Mouse (Mus musculus) common myeloid progenitor, adult 5-6 weeks (primary cell): ENCODE results near the gene Mdm4. TPM values are rescaled to one million over a fixed set of nuclear protein-coding genes. Genes with fewer than 3 reads are reported as not detected.

Source experiments
- ATAC-seq: replicated peaks from 2 replicates; pipeline ENCODE4 v1.8.0; 2016; ENCODE audit warnings: low read depth, mild to moderate bottlenecking, moderate TSS enrichment, inconsistent platforms; ENCODE audit not compliant: poor library complexity, severe bottlenecking
- total RNA-seq: library from RNA; stranded (forward); fragments of 200-1000, 187-1606 nt; gene quantifications from 2 replicates; pipeline ENCODE4 v1.2.3, GENCODE M21; 2017

The Mdm4 gene
- total RNA-seq, 1 experiment from 2014 or later = 113 TPM

DNA sequence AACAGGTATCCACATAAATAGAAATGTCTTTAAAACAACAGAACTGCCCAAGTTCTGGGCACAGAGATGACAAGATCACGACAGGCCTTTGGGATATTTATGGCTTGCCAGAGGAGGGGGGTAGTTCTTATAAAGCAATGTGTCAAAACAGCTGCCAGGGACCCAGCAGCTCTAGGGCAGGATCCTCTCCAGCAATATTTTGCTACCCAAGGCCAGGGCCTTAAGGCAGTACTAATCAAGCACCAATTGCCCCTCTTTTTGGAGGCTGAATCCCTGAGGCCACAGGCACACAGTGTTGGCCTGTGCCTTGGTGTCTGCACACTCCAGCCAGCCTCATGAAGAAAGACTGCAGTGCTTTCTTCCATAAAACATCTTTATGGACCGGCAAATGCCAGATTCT lies 66.3 kb downstream of the Mdm4 start:
- no peak for ATAC-seq

GRCm38 (mm10) chr1:132961751-132962150 lies 68.6 kb downstream of the Mdm4 start:
- no peak for ATAC-seq

DNA sequence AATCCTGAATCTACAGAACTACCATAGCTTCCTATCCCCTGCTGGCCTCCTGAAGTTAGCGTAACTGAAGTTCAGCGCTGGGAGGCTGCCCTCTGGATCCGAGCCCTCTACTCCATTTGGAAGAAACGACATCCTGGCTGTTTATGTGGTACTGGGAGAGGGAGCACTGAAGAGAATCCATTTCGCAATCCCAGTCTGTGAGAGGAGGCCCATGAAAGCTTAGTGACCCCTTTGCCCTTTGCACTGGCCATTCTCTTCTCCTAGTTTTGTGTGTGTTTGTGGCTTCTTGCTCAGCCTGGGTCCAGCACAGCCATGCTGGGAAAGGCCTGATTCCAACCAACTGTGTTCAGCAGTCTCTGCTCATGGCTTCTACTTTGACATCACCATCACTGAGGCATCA lies 73.6 kb downstream of the Mdm4 start:
- no peak for ATAC-seq

DNA sequence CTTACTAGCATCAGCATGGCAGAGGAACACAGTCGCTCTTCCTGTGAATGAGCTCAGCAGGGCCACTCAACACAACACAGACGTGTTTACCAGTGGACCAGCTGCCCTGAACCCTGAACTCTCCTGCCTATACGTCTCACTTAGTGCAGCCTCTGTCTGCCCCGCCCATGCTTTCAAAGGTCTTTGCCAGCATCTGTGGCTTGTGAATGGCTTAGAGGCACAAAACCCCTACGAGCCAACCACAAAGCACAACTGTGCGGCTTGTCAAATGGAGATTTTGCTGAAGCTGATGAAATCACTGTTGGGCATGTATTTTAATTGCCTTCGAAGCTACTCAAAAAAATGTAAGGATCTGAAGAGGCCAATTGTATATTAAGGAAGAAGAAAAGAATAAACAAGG lies 82.5 kb downstream of the Mdm4 start:
- no peak for ATAC-seq

GRCm38 (mm10) chr1:132945826-132946225 lies 84.5 kb downstream of the Mdm4 start:
- no peak for ATAC-seq

DNA sequence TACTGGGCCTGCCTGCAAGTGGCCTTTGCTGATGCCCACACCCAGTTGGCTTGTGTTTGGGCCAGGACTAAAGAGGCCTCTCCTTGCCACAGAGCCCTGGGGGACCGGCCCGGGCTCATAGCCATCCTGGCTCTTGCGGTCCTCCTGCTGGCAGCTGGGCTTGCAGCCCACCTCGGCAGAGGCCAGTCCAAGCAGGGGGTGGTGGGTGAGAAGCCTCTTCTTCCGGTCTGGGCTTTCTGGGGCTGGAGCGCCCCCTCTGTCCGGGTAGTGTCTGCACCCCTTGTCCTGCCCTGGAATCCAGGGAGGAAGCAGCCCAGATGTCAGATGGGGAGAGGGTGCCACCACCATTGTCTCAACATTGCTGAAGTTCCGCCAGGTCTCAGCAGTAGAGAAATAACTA lies 91.4 kb downstream of the Mdm4 start:
- ATAC-seq = no peak

DNA sequence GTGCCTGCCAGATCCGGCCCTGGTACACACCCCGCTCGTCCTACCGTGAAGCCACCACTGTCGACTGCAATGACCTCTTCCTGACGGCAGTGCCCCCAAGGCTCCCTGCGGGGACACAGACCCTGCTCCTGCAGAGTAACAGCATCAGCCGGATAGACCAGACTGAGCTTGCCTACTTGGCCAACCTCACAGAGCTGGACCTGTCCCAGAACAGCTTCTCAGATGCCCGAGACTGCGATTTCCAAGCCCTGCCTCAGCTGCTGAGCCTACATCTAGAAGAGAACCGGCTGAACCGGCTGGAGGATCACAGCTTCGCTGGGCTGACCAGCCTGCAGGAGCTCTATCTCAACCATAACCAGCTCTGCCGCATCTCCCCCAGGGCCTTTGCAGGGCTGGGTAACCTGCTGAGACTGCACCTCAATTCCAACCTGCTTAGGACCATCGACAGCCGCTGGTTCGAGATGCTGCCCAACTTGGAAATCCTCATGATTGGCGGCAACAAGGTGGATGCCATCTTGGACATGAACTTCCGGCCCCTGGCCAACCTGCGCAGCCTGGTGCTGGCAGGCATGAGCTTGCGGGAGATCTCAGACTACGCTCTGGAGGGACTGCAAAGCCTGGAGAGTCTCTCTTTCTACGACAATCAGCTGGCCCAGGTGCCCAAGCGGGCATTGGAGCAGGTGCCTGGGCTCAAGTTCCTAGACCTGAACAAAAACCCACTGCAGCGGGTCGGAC lies 92.9 kb downstream of the Mdm4 start:
- no peak for ATAC-seq

GRCm38 (mm10) chr1:132934856-132935255 lies 95.5 kb downstream of the Mdm4 start:
- no peak for ATAC-seq

DNA sequence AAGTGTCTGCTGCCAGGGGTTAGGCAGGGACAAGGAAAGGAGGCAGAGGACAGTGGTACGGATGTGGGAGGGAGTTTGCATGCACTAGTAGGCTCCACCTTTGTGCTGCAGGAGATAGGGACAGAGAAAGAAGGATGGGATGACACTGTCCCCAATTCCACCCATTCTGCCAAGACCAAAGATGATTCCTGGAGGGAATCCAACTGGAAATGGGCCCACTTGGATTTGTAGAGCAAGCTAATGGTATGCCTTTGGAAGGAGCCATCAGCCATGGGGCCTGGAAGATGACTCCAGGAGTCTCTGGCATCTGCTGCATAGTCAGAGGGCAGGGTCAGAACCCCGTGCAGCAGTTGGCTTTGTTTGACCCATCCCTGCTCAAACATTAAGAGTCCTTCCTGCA lies 97.9 kb downstream of the Mdm4 start:
- ATAC-seq = no peak

GRCm38 (mm10) chr1:132930291-132930690 lies 100.1 kb downstream of the Mdm4 start:
- no peak for ATAC-seq

GRCm38 (mm10) chr1:132928907-132929250 lies 101.5 kb downstream of the Mdm4 start:
- ATAC-seq = no peak

DNA sequence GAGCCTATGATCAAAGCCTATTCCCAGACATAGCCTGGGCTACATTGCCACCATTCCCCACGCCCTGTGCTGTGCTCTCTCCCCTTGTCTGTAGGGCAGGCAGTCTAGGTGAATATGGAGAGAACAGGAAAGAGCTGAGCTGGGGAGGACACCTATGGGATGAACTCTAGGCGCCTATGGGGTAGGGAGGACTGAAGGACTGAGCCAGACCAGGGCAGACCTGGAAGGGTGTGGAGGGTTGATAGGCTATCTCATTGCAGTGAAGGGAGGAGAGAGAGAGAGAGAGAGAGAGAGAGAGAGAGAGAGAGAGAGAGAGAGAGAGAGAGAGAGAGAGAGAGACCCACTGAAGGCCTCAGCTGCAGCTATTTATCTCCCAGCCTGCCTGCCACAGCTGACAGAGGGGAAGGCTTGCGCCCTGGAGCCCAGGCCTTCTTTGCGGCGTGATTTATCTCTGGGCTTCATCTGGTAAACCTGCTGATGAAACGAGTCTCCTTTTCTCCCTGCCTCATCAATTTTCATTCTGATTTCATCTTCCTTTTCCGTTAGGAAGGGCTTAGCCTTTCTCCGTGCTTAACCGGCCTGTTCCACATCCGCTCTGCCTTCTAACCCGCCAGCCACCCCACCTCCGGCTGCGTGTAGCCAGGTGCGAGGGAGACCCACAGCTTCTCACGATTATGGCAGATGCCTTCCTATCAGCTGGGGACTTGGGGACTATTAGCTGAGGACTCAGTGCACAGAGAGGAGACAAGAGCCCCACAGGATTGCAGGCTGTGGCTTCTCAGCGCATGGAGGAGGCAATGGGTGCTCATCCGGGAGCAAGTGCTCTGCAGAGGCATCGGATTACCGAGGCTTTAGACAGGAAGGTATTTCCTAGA lies 102.1 kb downstream of the Mdm4 start:
- no peak for ATAC-seq

- ATAC-seq = no peak
Measured at GRCm38 (mm10) chr1:132925270-132925669, 105.1 kb downstream of the Mdm4 start.

- no peak for ATAC-seq
Measured at GRCm38 (mm10) chr1:132922257-132922656, 108.1 kb downstream of the Mdm4 start.

DNA sequence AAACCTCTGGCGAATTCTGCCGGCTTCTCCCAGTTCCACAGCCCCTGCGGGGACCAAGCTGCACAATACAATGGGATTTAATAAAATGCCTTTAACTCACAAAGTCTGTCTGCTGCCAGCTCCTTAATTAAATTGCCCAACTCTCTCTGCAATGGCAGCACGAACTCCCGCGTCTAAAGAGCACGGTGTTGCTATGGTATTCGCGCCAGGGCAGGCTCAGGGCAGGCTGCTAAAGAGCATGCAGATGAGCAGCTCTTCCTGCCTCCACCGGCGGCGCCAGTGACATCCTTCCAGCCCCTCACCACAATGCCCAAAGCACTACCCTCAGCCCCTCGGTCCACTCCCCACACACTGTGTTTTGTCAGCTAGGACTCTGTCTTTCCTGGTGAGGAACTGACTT lies 109.3 kb downstream of the Mdm4 start:
- ATAC-seq = no peak

DNA sequence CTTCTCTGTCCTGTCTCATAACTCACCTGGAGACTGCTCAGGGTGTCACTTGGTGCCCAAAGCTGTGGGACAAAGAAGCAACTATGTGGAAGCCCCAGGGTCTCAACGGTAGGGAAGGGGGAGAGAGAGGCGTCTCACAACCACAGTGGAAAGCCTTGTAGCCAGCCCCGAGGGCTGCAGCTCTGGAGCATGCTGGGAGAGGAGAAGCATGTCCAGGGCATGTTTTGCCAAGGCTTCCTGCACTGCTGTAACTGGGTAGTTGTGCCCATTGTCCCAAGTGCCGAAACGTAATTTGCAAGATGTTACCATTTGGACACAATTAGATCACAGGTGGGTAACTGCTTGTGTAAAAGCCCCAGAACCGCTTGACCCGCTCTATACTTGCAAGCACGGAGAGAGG lies 111.1 kb downstream of the Mdm4 start:
- ATAC-seq = no peak

- no peak for ATAC-seq
Measured at GRCm38 (mm10) chr1:132918117-132918680, 112.2 kb downstream of the Mdm4 start.

DNA sequence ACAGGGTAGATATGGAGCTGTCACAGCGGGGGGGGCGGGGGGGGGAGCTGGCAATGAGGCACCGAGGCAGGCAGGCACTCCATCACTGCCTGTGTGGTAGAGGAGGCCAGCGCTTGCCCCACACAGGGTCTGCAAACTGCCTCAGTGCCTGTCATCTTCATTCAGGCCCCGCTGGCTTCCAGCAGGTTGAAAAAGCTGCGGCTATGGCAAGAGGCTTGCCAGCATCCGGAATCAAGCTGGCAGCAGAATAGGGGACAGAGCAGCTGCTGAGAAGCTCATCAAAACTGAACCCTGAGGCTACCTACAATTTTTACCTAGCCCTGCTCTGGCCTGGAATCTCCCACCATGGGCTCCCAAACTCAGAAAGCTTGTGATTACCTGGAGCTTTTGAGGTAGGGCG lies 112.8 kb downstream of the Mdm4 start:
- no peak for ATAC-seq

GRCm38 (mm10) chr1:132915849-132916493 lies 114.4 kb downstream of the Mdm4 start:
- ATAC-seq = no peak

DNA sequence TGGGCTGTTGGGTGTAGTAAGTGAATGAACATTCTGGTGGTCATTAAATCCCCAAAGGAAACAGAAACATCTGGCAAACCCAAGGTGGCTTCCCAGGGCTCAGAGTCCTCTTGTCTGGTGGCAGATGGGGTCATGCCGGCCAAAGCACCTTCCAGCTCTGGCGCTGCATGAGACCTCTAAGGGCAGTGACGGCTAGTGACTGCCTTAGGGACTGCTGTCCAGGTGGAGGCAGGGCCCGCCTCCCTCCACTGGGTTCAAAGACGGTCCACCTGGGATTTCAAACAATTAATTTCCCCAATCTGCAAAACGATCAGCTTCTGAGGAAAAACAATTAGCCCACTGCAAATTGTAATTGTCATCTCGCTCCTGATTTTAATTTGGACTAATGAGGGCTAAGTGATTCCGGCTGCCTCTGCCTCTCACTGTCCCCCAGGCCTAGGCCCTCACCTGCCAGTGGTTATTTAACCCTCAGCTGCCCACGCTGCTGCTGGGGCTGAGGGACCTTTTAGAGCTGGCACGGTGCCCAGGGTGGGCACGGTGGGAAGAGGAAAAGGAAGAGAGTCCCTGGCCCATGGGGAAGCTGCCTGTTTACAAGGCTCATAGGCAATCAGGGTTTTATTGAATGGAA lies 119.8 kb downstream of the Mdm4 start:
- no peak for ATAC-seq
